Mouse (Mus musculus): Measurements from ENCODE around the gene Tmem245. TPM values are rescaled to one million over a fixed set of nuclear protein-coding genes. Genes with fewer than 3 reads are reported as not detected.

The Tmem245 gene
- 16.8 and 19.0 TPM in 2 replicates for total RNA-seq (2017)

GRCm38 (mm10) chr4:56946641-56947640 is at the start of gene Tmem245:
TSS of gene Tmem245 (minus strand) at chr4:56947437.
- peak; percentile 97 for ATAC-seq (ENCODE audit: extremely low read depth, insufficient number of reproducible peaks, low FRiP score, poor library complexity, severe bottlenecking)

- no peak for ATAC-seq (ENCODE audit: extremely low read depth, insufficient number of reproducible peaks, low FRiP score, poor library complexity, severe bottlenecking)
Measured at GRCm38 (mm10) chr4:56993331-56993730, 46.1 kb upstream of the Tmem245 start.

GRCm38 (mm10) chr4:56991951-56992350 is 44.7 kb upstream of the Tmem245 start:
- no peak for ATAC-seq (ENCODE audit: extremely low read depth, insufficient number of reproducible peaks, low FRiP score, poor library complexity, severe bottlenecking)

- no peak for ATAC-seq (ENCODE audit: extremely low read depth, insufficient number of reproducible peaks, low FRiP score, poor library complexity, severe bottlenecking)
Measured at GRCm38 (mm10) chr4:56990215-56990584, 43.0 kb upstream of the Tmem245 start, which contains the start of gene Frrs1l. TSS of gene Frrs1l (minus strand) at chr4:56990391.

GRCm38 (mm10) chr4:56989431-56990214 is 42.4 kb upstream of the Tmem245 start:
- ATAC-seq (ENCODE audit: extremely low read depth, insufficient number of reproducible peaks, low FRiP score, poor library complexity, severe bottlenecking) = no peak

GRCm38 (mm10) chr4:56965586-56966179 is 18.4 kb upstream of the Tmem245 start:
- ATAC-seq (ENCODE audit: extremely low read depth, insufficient number of reproducible peaks, low FRiP score, poor library complexity, severe bottlenecking) = no peak

- no peak for ATAC-seq (ENCODE audit: extremely low read depth, insufficient number of reproducible peaks, low FRiP score, poor library complexity, severe bottlenecking)
Measured at GRCm38 (mm10) chr4:56963687-56964086, 16.4 kb upstream of the Tmem245 start.

- no peak for ATAC-seq (ENCODE audit: extremely low read depth, insufficient number of reproducible peaks, low FRiP score, poor library complexity, severe bottlenecking)
Measured at GRCm38 (mm10) chr4:56961320-56961925, 14.2 kb upstream of the Tmem245 start.

- ATAC-seq (ENCODE audit: extremely low read depth, insufficient number of reproducible peaks, low FRiP score, poor library complexity, severe bottlenecking) = no peak
Measured at GRCm38 (mm10) chr4:56957518-56957917, 10.3 kb upstream of the Tmem245 start.

GRCm38 (mm10) chr4:56953235-56953634 is 6.0 kb upstream of the Tmem245 start:
- no peak for ATAC-seq (ENCODE audit: extremely low read depth, insufficient number of reproducible peaks, low FRiP score, poor library complexity, severe bottlenecking)

- ATAC-seq (ENCODE audit: extremely low read depth, insufficient number of reproducible peaks, low FRiP score, poor library complexity, severe bottlenecking) = no peak
Measured at GRCm38 (mm10) chr4:56951701-56952100, 4.5 kb upstream of the Tmem245 start.

- ATAC-seq (ENCODE audit: extremely low read depth, insufficient number of reproducible peaks, low FRiP score, poor library complexity, severe bottlenecking) = no peak
Measured at GRCm38 (mm10) chr4:56949494-56949893, 2.3 kb upstream of the Tmem245 start.

- ATAC-seq (ENCODE audit: extremely low read depth, insufficient number of reproducible peaks, low FRiP score, poor library complexity, severe bottlenecking) = no peak
Measured at GRCm38 (mm10) chr4:56946180-56946579, 1.1 kb downstream of the Tmem245 start.

- ATAC-seq (ENCODE audit: extremely low read depth, insufficient number of reproducible peaks, low FRiP score, poor library complexity, severe bottlenecking) = no peak
Measured at GRCm38 (mm10) chr4:56944286-56944685, 3.0 kb downstream of the Tmem245 start.

- no peak for ATAC-seq (ENCODE audit: extremely low read depth, insufficient number of reproducible peaks, low FRiP score, poor library complexity, severe bottlenecking)
Measured at GRCm38 (mm10) chr4:56943258-56943657, 4.0 kb downstream of the Tmem245 start.

GRCm38 (mm10) chr4:56942567-56942966 is 4.7 kb downstream of the Tmem245 start:
- ATAC-seq (ENCODE audit: extremely low read depth, insufficient number of reproducible peaks, low FRiP score, poor library complexity, severe bottlenecking) = no peak

- ATAC-seq (ENCODE audit: extremely low read depth, insufficient number of reproducible peaks, low FRiP score, poor library complexity, severe bottlenecking) = no peak
Measured at GRCm38 (mm10) chr4:56941481-56941880, 5.8 kb downstream of the Tmem245 start.

- ATAC-seq (ENCODE audit: extremely low read depth, insufficient number of reproducible peaks, low FRiP score, poor library complexity, severe bottlenecking) = no peak
Measured at GRCm38 (mm10) chr4:56937136-56937535, 10.1 kb downstream of the Tmem245 start.

- ATAC-seq (ENCODE audit: extremely low read depth, insufficient number of reproducible peaks, low FRiP score, poor library complexity, severe bottlenecking) = no peak
Measured at GRCm38 (mm10) chr4:56935327-56935726, 11.9 kb downstream of the Tmem245 start.

Data from neutrophil, adult 5-6 weeks (primary cell).